Mouse (Mus musculus) G1E (cell line): ENCODE results near the gene Prss27.

Source experiments
- CTCF ChIP-seq: IDR thresholded peaks from 2 replicates; pipeline ENCODE4 v1.5.1; 2012; ENCODE audit warnings: low read depth, low read length, inconsistent platforms, mixed read lengths
- GATA1 ChIP-seq: IDR thresholded peaks from 2 replicates; pipeline ENCODE4 v1.6.1; 2012; ENCODE audit warnings: borderline replicate concordance, low read length, inconsistent platforms, mixed read lengths
- GATA2 ChIP-seq: IDR thresholded peaks from 2 replicates; pipeline ENCODE4 v1.6.1; 2012; ENCODE audit warnings: low read depth, low read length, inconsistent platforms, borderline replicate concordance
- TAL1 ChIP-seq: conservative IDR thresholded peaks from 2 replicates; pipeline ENCODE4 v1.6.1; 2012; ENCODE audit warnings: low read depth, low read length, inconsistent platforms, mixed read lengths

GRCm38 (mm10) chr17:24035087-24035486 lies 2.9 kb upstream of the Prss27 start:
- TF ChIP-seq CTCF (no peak), GATA2 (no peak), GATA1 (no peak), TAL1 (no peak)
